Mouse (Mus musculus) heart, adult 2 months (tissue): Measurements from ENCODE around the gene Pnmt. TPM values are rescaled to one million over a fixed set of nuclear protein-coding genes. Genes with fewer than 3 reads are reported as not detected.

ENCODE experiments used
- DNase-seq, 2 experiments: peaks; one replicate each; pipeline ENCODE4 v3.0.0; 2021
- H3K27ac ChIP-seq: fragments of 200-600 bp; 2 replicates; pipeline ENCODE4 v1.8.1; 2022
- H3K27me3 ChIP-seq: fragments of 200-500 bp; 2 replicates; pipeline ENCODE4 v1.6.1; 2012; ENCODE audit warnings: mild to moderate bottlenecking, low read length, inconsistent platforms, mixed read lengths; ENCODE audit not compliant: control insufficient read depth, insufficient read depth
- H3K36me3 ChIP-seq: fragments of 200-500 bp; 2 replicates; pipeline ENCODE4 v1.6.1; 2012; ENCODE audit warnings: low read length, inconsistent platforms; ENCODE audit not compliant: control insufficient read depth, insufficient read depth
- H3K4me1 ChIP-seq: fragments of 200-500 bp; 2 replicates; pipeline ENCODE4 v1.6.1; 2011; ENCODE audit warnings: low read length; ENCODE audit not compliant: control insufficient read depth, insufficient read depth
- H3K4me3 ChIP-seq: fragments of 200-600 bp; 2 replicates; pipeline ENCODE4 v1.8.1; 2022
- H3K79me2 ChIP-seq: fragments of 200-500 bp; replicated peaks from 2 replicates; pipeline ENCODE4 v1.6.1; 2012; ENCODE audit warnings: mild to moderate bottlenecking, inconsistent platforms, low read length, moderate library complexity, mixed read lengths; ENCODE audit not compliant: control insufficient read depth, insufficient read depth
- H3K9ac ChIP-seq: fragments of 200-500 bp; 2 replicates; pipeline ENCODE4 v1.6.1; 2012; ENCODE audit warnings: low read depth, mild to moderate bottlenecking, control low read depth, inconsistent platforms, low read length, mixed read lengths
- CTCF ChIP-seq: fragments of 200-600 bp; IDR thresholded peaks from 2 replicates; pipeline ENCODE4 v1.8.1; 2022; ENCODE audit warnings: antibody characterized with exemption, mild to moderate bottlenecking, moderate library complexity
- EP300 ChIP-seq: fragments of 200-500 bp; IDR thresholded peaks from 2 replicates; pipeline ENCODE4 v1.6.1; 2011; ENCODE audit warnings: low read depth, low read length, control low read depth; ENCODE audit not compliant: insufficient read depth
- POLR2A ChIP-seq: fragments of 200-500 bp; IDR thresholded peaks from 2 replicates; pipeline ENCODE4 v1.6.1; 2011; ENCODE audit warnings: mild to moderate bottlenecking, low read depth, low read length, control low read depth; ENCODE audit not compliant: insufficient read depth
- WGBS: fragments of 180-500 bp; shearing (Covaris S2); methylation state at CpG from one replicate; pipeline ENCODE4 v1.1.7; 2018; 5-methylcytosine and 5-hydroxymethylcytosine counted together
- intact Hi-C: fragments of 180-260 bp; cut with DNase I; formaldehyde crosslinking; loops from one replicate; pipeline ENCODE4 v1.15.1; 2025
- polyA plus RNA-seq: library from polyadenylated mRNA; depleted of rRNA; stranded (reverse); fragments of >200 nt; gene quantifications from 2 replicates; pipeline ENCODE4 v1.2.3, GENCODE M21; 2012
- total RNA-seq, 2 experiments: library from RNA; stranded (reverse); gene quantifications; 2 replicates each; pipeline ENCODE4 v1.2.3; 2021

Gene Pnmt
- total and polyA plus RNA-seq, 3 experiments: 0.91 to 2.6 (median 1.5) TPM

- Histone ChIP-seq H3K9ac (peak overlapping the region; percentile 93), H3K27me3 (no peaks in the 10 kb centered on the region; the same call in 1 of the 2 replicates), H3K4me3 (peak overlapping the region; percentile 55), H3K79me2 (no peaks in the 10 kb centered on the region), H3K4me1 (peaks cover under 1% of the 10 kb centered on the region; the same call in 1 of the 2 replicates), H3K36me3 (no peaks in the 10 kb centered on the region), H3K27ac (peak overlapping the region; percentile 95)
- WGBS: 61% methylated on average over 20 of the region's 20 CpGs
- DNase-seq: no peak
- intact Hi-C loops: no loop called here
- TF ChIP-seq POLR2A (no peak; the same call in 1 of the 2 replicates), CTCF (no peak), EP300 (no peak; the same call in 1 of the 2 replicates)
These were observed 2.0 kb upstream of the Pnmt start for GRCm38 (mm10) chr11:98384216-98384615.

- Histone ChIP-seq H3K79me2 (no peaks in the 10 kb centered on the region), H3K4me1 (no peaks in the 10 kb centered on the region), H3K9ac (peak overlapping the region; percentile 93), H3K27ac (peak overlapping the region; percentile 95), H3K4me3 (peak overlapping the region; percentile 55), H3K27me3 (no peaks in the 10 kb centered on the region; the same call in 1 of the 2 replicates), H3K36me3 (no peaks in the 10 kb centered on the region)
- 45% methylated on average over 8 of the region's 8 CpGs for WGBS
- intact Hi-C loops: no loop called here
- TF ChIP-seq CTCF (no peak), POLR2A (peak; percentile 67), EP300 (peak; percentile 2)
- peak; percentile 62 to 66 for DNase-seq
These were observed 1.3 kb upstream of the Pnmt start for GRCm38 (mm10) chr11:98384721-98385637.

- Histone ChIP-seq H3K4me3 (no peak overlapping the region), H3K9ac (no peak overlapping the region), H3K79me2 (no peaks in the 10 kb centered on the region), H3K4me1 (no peaks in the 10 kb centered on the region), H3K36me3 (no peaks in the 10 kb centered on the region), H3K27me3 (no peaks in the 10 kb centered on the region; the same call in 1 of the 2 replicates), H3K27ac (no peak overlapping the region)
- no peak for DNase-seq
- peak; percentile 50; the same call in 1 of the 2 replicates for TF ChIP-seq POLR2A
- no peak for TF ChIP-seq CTCF
- TF ChIP-seq EP300: 0 out of 2 replicates have a peak, but pooled peaks have one; percentile 4
- intact Hi-C loops: no loop called here
- WGBS: 20% methylated on average over 24 of the region's 24 CpGs
These were observed 346 bp downstream of the Pnmt start for GRCm38 (mm10) chr11:98386596-98386995.

GRCm38 (mm10) chr11:98387056-98387577, 867 bp downstream of the Pnmt start:
- Histone ChIP-seq H3K27ac (no peak overlapping the region), H3K27me3 (no peaks in the 10 kb centered on the region; the same call in 1 of the 2 replicates), H3K4me1 (no peaks in the 10 kb centered on the region), H3K79me2 (no peaks in the 10 kb centered on the region), H3K4me3 (no peak overlapping the region), H3K36me3 (no peaks in the 10 kb centered on the region), H3K9ac (no peak overlapping the region)
- 47% methylated on average over 14 of the region's 14 CpGs for whole genome bisulfite sequencing
- intact Hi-C loops: no loop called here
- TF ChIP-seq EP300 (no peak), CTCF (no peak)
- DNase-seq: no peak

- Histone ChIP-seq H3K36me3 (no peaks in the 10 kb centered on the region), H3K79me2 (no peaks in the 10 kb centered on the region), H3K4me3 (no peak overlapping the region), H3K27ac (no peak overlapping the region), H3K27me3 (no peaks in the 10 kb centered on the region; the same call in 1 of the 2 replicates), H3K9ac (no peak overlapping the region), H3K4me1 (peaks cover 4% of the 10 kb centered on the region)
- intact Hi-C loops: no loop called here
- WGBS: 62% methylated on average over 10 of the region's 10 CpGs
- no peak for DNase-seq
- TF ChIP-seq CTCF (no peak), EP300 (no peak), POLR2A (peak; percentile 7; the same call in 1 of the 2 replicates)
These were observed 2.0 kb downstream of the Pnmt start for GRCm38 (mm10) chr11:98388282-98388681.
